Mouse (Mus musculus) CD8-positive naive resting alpha-beta T cell, adult 57 days (primary cell): ENCODE measurements around the gene Gng3. TPM values are rescaled to one million over a fixed set of nuclear protein-coding genes. Genes with fewer than 3 reads are reported as not detected.

Experiments
- total RNA-seq: library from RNA; stranded (reverse); gene quantifications from one replicate; pipeline ENCODE4 v1.2.4, GENCODE M21; 2023

Gene Gng3
- total RNA-seq, result not detected

GRCm38 (mm10) chr19:8839103-8839907 is at the start of gene Gng3:
Gng3 (minus strand) TSS chr19:8839194.

GRCm38 (mm10) chr19:8883616-8884015 is 44.6 kb upstream of the Gng3 start, which contains the start of the genes Lbhd1 and Gm49403:
Lbhd1 (plus strand) TSS chr19:8883732.
Gm49403 (plus strand) TSS chr19:8883930.

GRCm38 (mm10) chr19:8880311-8881033 is 41.5 kb upstream of the Gng3 start, which contains the start of gene Uqcc3:
Uqcc3 (minus strand) TSS chr19:8880923.

GRCm38 (mm10) chr19:8871267-8872186 is 32.5 kb upstream of the Gng3 start, which contains the start of gene Ubxn1:
Ubxn1 (plus strand) TSS chr19:8871496.

GRCm38 (mm10) chr19:8850402-8850901 is 11.5 kb upstream of the Gng3 start, which contains the start of gene Lrrn4cl:
Lrrn4cl (plus strand) TSS chr19:8850768.

GRCm38 (mm10) chr19:8837251-8837791 is 1.7 kb downstream of the Gng3 start, which contains the start of gene Bscl2:
Bscl2 (plus strand) TSS chr19:8837467.

GRCm38 (mm10) chr19:8829660-8830059 is 9.3 kb downstream of the Gng3 start, which contains the start of gene AC129217.1:
AC129217.1 (plus strand) TSS chr19:8829773.

GRCm38 (mm10) chr19:8819596-8820423 is 19.2 kb downstream of the Gng3 start, which contains the start of gene Hnrnpul2:
Hnrnpul2 (plus strand) TSS chr19:8820010.

GRCm38 (mm10) chr19:8818801-8819595 is 20.0 kb downstream of the Gng3 start, which contains the start of gene Ttc9c:
Ttc9c (minus strand) TSS chr19:8819333.

GRCm38 (mm10) chr19:8802130-8802821 is 36.7 kb downstream of the Gng3 start, which contains the start of gene Zbtb3:
Zbtb3 (plus strand) TSS chr19:8802555.

GRCm38 (mm10) chr19:8798264-8798946 is 40.6 kb downstream of the Gng3 start, which contains the start of gene Polr2g:
Polr2g (minus strand) TSS chr19:8798577.

Other genes starting within 250 kb of the Gng3 start
- not detected for gene Slc22a8, start 247.9 kb downstream of the Gng3 start, total RNA-seq
- not detected for gene Slc22a6, start 221.2 kb downstream of the Gng3 start, total RNA-seq
- gene Chrm1, start 175.4 kb downstream of the Gng3 start, total RNA-seq, result not detected
- 222 TPM for gene Slc3a2, start 115.8 kb downstream of the Gng3 start, total RNA-seq
- gene Wdr74, start 103.4 kb downstream of the Gng3 start, total RNA-seq, result 116 TPM
- 10.2 TPM for gene 1700092M07Rik, start 98.5 kb downstream of the Gng3 start, total RNA-seq
- gene Stx5a, start 97.8 kb downstream of the Gng3 start, total RNA-seq, result 221 TPM
- 393 TPM for gene Nxf1, start 82.1 kb downstream of the Gng3 start, total RNA-seq
- 39.0 TPM for gene Tmem223, start 68.2 kb downstream of the Gng3 start, total RNA-seq
- gene Tmem179b, start 64.7 kb downstream of the Gng3 start, total RNA-seq, result 75.2 TPM
- gene Taf6l, start 52.8 kb downstream of the Gng3 start, total RNA-seq, result 10.3 TPM
- gene Polr2g, start 40.6 kb downstream of the Gng3 start, total RNA-seq, result 59.8 TPM
- 0.58 TPM for gene Zbtb3, start 36.6 kb downstream of the Gng3 start, total RNA-seq
- gene Ttc9c, start 19.9 kb downstream of the Gng3 start, total RNA-seq, result 22.9 TPM
- 99.6 TPM for gene Hnrnpul2, start 19.2 kb downstream of the Gng3 start, total RNA-seq
- gene AC129217.1, start 9.4 kb downstream of the Gng3 start, total RNA-seq, result 16.8 TPM
- 41.8 TPM for gene Bscl2, start 1.7 kb downstream of the Gng3 start, total RNA-seq
- 0.61 TPM for gene Lrrn4cl, start 11.6 kb upstream of the Gng3 start, total RNA-seq
- 113 TPM for gene Ubxn1, start 32.3 kb upstream of the Gng3 start, total RNA-seq
- gene Uqcc3, start 41.7 kb upstream of the Gng3 start, total RNA-seq, result 31.5 TPM
- 9.4 TPM for gene Lbhd1, start 44.5 kb upstream of the Gng3 start, total RNA-seq
- gene Gm49403, start 44.7 kb upstream of the Gng3 start, total RNA-seq, result not detected
- 33.6 TPM for gene 1810009A15Rik, start 49.7 kb upstream of the Gng3 start, total RNA-seq
- 7.6 TPM for gene Gm49416, start 49.7 kb upstream of the Gng3 start, total RNA-seq
- gene Ints5, start 53.8 kb upstream of the Gng3 start, total RNA-seq, result 21.6 TPM
- gene Ganab, start 58.9 kb upstream of the Gng3 start, total RNA-seq, result 152 TPM
- 60.9 TPM for gene B3gat3, start 81.2 kb upstream of the Gng3 start, total RNA-seq
- 6.9 TPM for gene Rom1, start 90.2 kb upstream of the Gng3 start, total RNA-seq
- gene Eml3, start 90.4 kb upstream of the Gng3 start, total RNA-seq, result 86.8 TPM
- gene Mta2, start 102.7 kb upstream of the Gng3 start, total RNA-seq, result 164 TPM
- 42.6 TPM for gene Tut1, start 114.7 kb upstream of the Gng3 start, total RNA-seq
- gene Eef1g, start 127.8 kb upstream of the Gng3 start, total RNA-seq, result 614 TPM
- 120 TPM for gene Ahnak, start 150.1 kb upstream of the Gng3 start, total RNA-seq
- gene Scgb1a1, start 248.8 kb upstream of the Gng3 start, total RNA-seq, result not detected